Mouse (Mus musculus) frontal cortex, adult 2 months (tissue): ENCODE measurements around the gene Gm5615. TPM values are rescaled to one million over a fixed set of nuclear protein-coding genes. Genes with fewer than 3 reads are reported as not detected.

Experiments used
- DNase-seq, 2 experiments: peaks; one replicate each; pipeline ENCODE4 v3.0.0; 2022; ENCODE audit warnings: low spot score in 1 of 2; ENCODE audit errors: extremely low spot score in 1 of 2
- polyA plus RNA-seq: library from polyadenylated mRNA; depleted of rRNA; stranded (reverse); fragments of >200 nt; gene quantifications from 2 replicates; pipeline ENCODE4 v1.2.3, GENCODE M21; 2012; rRNA removed

Gm5615 gene
- not detected in 2 replicates for polyA plus RNA-seq

DNA sequence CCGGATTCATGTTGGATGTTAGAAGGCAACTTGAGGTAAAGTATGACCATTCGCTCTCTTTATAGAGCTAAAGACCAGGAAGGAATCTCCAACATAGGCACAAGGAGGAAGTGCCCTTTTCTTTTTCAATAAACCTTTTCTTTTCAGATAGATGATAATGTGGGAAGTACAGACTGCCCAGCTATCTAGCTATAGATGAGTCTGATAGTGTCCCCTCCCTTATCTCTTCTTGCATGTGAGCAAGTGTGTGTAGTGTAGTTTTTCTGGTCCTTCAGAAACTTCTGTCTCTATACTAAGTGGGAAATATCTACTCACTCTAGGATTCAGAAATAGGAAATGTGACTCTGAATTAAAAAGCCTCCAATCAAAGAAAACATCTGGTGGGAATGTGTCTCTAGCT, at the start of gene Gm5615:
Gene Gm5615 (minus strand): TSS at position 101 of the 400 bp plus-strand sequence.
- DNase-seq = no peak

DNA sequence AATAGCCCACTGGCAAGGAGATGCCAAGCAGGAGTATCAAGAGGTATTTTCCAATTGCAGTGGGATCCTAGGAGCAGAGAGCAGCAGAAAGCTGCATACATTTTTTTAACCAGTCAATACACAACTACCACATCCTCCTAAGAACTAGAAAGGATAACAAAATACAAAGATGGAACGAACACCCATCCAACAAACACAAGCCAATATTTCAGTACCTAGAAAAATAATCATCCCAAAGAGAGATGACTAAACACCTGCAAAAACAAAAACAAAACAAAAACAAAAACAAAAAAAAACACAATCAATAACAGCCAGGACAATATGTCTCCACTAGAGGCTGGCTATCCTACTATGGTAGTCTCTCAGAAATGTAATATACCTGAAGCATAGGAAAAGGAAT, 40.8 kb upstream of the Gm5615 start, which contains the start of gene Gm17689:
Gene Gm17689 (minus strand): TSS at position 101 of the 400 bp plus-strand sequence.
- no peak for DNase-seq

DNA sequence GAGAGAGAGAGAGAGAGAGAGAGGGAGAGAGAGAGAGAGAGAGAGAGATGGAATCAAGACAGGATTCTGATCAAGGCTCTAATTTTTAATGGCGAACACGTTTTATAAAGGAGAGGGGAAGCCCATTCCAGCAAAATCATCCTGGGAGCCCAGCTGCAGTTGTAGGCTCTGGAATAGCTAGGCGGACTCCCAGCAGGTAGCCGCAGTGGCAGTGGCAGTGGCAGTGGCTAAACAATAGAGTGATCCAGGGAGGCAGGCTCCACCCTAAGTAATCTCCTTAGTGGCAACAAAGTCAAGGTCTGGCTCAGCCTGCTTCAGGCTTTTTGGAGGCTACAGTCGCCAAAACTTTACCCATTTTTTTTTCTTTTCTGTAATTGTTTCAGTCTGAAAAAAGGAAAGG, 37.6 kb downstream of the Gm5615 start:
- DNase-seq = no peak

DNA sequence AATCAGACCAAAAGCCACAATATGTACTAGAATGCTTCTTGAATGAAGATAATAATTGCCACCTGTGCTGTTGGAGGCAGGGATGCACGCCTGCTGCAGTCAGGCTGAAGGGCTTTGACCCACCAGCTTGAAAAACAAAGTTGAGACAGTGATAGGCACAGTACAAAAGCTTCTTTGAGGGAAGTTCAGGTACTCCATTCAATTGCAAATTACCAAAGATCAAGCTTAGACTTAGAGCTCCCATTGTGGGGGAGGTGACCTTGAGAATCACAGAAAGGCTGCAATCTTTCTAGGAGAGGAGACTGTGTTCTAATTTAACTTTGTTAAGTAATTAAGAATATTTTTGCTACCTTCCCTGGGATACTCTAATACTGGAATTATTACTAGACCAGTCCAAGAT, 45.9 kb downstream of the Gm5615 start:
- DNase-seq = no peak

DNA sequence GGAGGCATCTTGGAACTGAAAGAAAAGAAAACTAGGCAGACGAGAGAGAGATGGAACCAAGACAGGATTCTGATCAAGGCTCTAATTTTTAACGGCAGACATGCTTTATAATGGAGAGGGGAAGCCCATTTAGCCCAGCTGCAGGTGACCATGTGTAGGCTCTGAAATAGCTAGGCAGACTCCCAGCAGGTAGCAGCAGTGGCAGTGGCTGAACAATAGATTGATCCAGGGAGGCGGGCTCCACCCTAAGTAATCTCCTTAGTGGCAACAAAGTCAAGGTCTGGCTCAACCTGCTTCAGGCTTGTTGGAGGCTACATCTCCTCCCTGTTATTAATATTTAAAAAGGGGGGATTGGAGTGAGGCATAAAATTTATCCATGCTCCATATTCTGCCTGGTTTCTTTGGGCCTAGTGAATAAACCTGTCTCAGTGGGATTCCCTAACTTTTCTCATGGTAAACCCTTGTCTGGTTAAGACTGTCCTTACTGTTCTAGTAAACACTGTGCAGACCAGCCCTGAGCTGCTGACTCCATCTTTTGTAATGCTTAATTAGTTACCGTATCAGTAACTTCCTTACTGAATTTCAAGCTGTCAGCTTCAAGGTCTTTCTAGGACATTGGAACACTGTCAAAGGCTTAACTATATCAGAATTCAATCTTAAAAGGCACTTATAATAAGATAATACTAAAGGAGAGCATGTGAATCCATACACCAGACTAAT, 47.1 kb downstream of the Gm5615 start:
- no peak for DNase-seq

Other genes with a start within 250 kb of the Gm5615 start
- not detected in 2 replicates for gene Gm7257, start 110.1 kb downstream of the Gm5615 start, polyA plus RNA-seq
- gene Gm9513, start 66.3 kb downstream of the Gm5615 start, polyA plus RNA-seq = not detected in 2 replicates
- gene Gm17689, start 40.7 kb upstream of the Gm5615 start, polyA plus RNA-seq = not detected in 2 replicates
- gene A630095E13Rik, start 101.4 kb upstream of the Gm5615 start, polyA plus RNA-seq = 0.04 TPM in 1 of 2 replicates, not detected in the other
- not detected in 2 replicates for gene Acrv1, start 151.3 kb upstream of the Gm5615 start, polyA plus RNA-seq
- gene Chek1, start 185.1 kb upstream of the Gm5615 start, polyA plus RNA-seq = 1.4 and 1.7 TPM in 2 replicates
- gene Stt3a, start 225.7 kb upstream of the Gm5615 start, polyA plus RNA-seq = 38.5 and 45.8 TPM in 2 replicates